Mouse (Mus musculus) cerebellum, adult 2 months (tissue): ENCODE results near the gene Itpr1.

Experiments used
- CTCF ChIP-seq: fragments of 200-500 bp; IDR thresholded peaks from 2 replicates; pipeline ENCODE4 v1.5.1; 2011; ENCODE audit warnings: low read depth, mild to moderate bottlenecking, control low read depth, low read length, moderate library complexity, borderline replicate concordance; ENCODE audit not compliant: insufficient read depth
- POLR2A ChIP-seq: fragments of 200-500 bp; IDR thresholded peaks from 2 replicates; pipeline ENCODE4 v1.6.1; 2011; ENCODE audit warnings: low read length, control low read depth, borderline replicate concordance; ENCODE audit not compliant: insufficient read depth

DNA sequence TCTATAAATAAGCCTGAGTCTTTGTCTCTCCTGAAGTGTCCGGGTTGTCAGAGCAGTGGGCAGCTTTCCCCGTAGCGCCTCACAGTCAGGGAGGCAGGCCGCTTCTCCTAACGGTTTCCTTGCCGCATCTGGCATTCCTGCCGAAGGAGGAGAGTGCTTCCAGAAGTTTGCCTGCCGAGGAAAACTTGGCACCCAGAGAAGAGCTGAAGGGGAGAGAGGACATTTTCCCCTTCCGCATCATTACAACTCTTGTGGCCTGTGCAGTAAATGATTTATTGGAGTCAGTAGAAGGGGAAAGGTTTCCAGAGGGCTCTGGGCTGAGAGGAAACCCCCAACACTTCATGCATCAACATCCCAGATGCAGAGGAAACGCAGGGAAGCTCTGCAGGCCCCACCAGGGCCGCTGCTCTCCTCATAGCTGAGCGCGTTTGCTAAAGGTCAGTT lies 22.8 kb downstream of the Itpr1 start:
- TF ChIP-seq CTCF (no peak), POLR2A (no peak)
